Mouse (Mus musculus): ENCODE measurements around the gene Saa3.
"Not testable (repeated sequence)": the region's sequence is repeated elsewhere in the genome, so short reads cannot be mapped to it uniquely, and the experiment has no call there.

Gene Saa3

GRCm38 (mm10) chr7:46715600-46715999 is at the start of gene Saa3:
Saa3 (minus strand) TSS chr7:46715700.
- in situ Hi-C loops (cut with MboI; ENCODE audit: unreplicated experiment in 2 of 2), result loop anchor here in 1 of 2 experiments (10.0 to 25.0 kb wide), 2 partner anchors 51 to 428 kb away; no protein-coding TSS in a partner anchor

GRCm38 (mm10) chr7:46764672-46765071 is 49.2 kb upstream of the Saa3 start:
- in situ Hi-C loops (cut with MboI; ENCODE audit: unreplicated experiment in 2 of 2), result loop anchor here (5.0 to 25.0 kb wide), 3 partner anchors 52 to 677 kb away; partner anchors contain the start of gene Saal1 (in 1 of the 2)

- in situ Hi-C loops (cut with MboI; ENCODE audit: unreplicated experiment in 2 of 2), result loop anchor here (10.0 to 25.0 kb wide), 2 partner anchors 488 to 675 kb away; no protein-coding TSS in a partner anchor
These were observed 47.1 kb upstream of the Saa3 start for GRCm38 (mm10) chr7:46762601-46763000.

- in situ Hi-C loops (cut with MboI; ENCODE audit: unreplicated experiment in 2 of 2), result loop anchor here (10.0 to 25.0 kb wide), 2 partner anchors 486 to 674 kb away; no protein-coding TSS in a partner anchor
These were observed 45.7 kb upstream of the Saa3 start for GRCm38 (mm10) chr7:46761049-46761795.

- in situ Hi-C loops (cut with MboI; ENCODE audit: unreplicated experiment in 2 of 2), result loop anchor here in 1 of 2 experiments (25.0 kb wide), 1 partner anchor 664 kb away; no protein-coding TSS in a partner anchor
These were observed 36.0 kb upstream of the Saa3 start, which contains the start of gene Saa2 for GRCm38 (mm10) chr7:46751490-46751889. Saa2 (plus strand) TSS chr7:46751790.

GRCm38 (mm10) chr7:46748459-46748858 is 33.0 kb upstream of the Saa3 start:
- in situ Hi-C loops (cut with MboI; ENCODE audit: unreplicated experiment in 2 of 2), result no loop called here

GRCm38 (mm10) chr7:46746381-46746780 is 30.9 kb upstream of the Saa3 start:
- in situ Hi-C loops (cut with MboI; ENCODE audit: unreplicated experiment in 2 of 2), result no loop called here

GRCm38 (mm10) chr7:46745816-46746215 is 30.3 kb upstream of the Saa3 start:
- in situ Hi-C loops (cut with MboI; ENCODE audit: unreplicated experiment in 2 of 2), result no loop called here

GRCm38 (mm10) chr7:46742880-46743279 is 27.4 kb upstream of the Saa3 start, which contains the start of gene Saa1:
Saa1 (minus strand) TSS chr7:46742980.
- in situ Hi-C loops (cut with MboI; ENCODE audit: unreplicated experiment in 2 of 2), result not testable (repeated sequence)

- in situ Hi-C loops (cut with MboI; ENCODE audit: unreplicated experiment in 2 of 2), result not testable (repeated sequence)
These were observed 24.5 kb upstream of the Saa3 start for GRCm38 (mm10) chr7:46740041-46740440.

- in situ Hi-C loops (cut with MboI; ENCODE audit: unreplicated experiment in 2 of 2), result no loop called here
These were observed 23.3 kb upstream of the Saa3 start for GRCm38 (mm10) chr7:46738561-46739460.

GRCm38 (mm10) chr7:46734983-46735382 is 19.5 kb upstream of the Saa3 start:
- in situ Hi-C loops (cut with MboI; ENCODE audit: unreplicated experiment in 2 of 2), result no loop called here

GRCm38 (mm10) chr7:46732458-46732857 is 17.0 kb upstream of the Saa3 start, which contains the start of gene Saa4:
Saa4 (minus strand) TSS chr7:46732603.
- in situ Hi-C loops (cut with MboI; ENCODE audit: unreplicated experiment in 2 of 2), result no loop called here

GRCm38 (mm10) chr7:46727584-46727983 is 12.1 kb upstream of the Saa3 start:
- in situ Hi-C loops (cut with MboI; ENCODE audit: unreplicated experiment in 2 of 2), result no loop called here

- in situ Hi-C loops (cut with MboI; ENCODE audit: unreplicated experiment in 2 of 2), result loop anchor here in 1 of 2 experiments (25.0 kb wide), 1 partner anchor 437 kb away; no protein-coding TSS in a partner anchor
These were observed 8.9 kb upstream of the Saa3 start for GRCm38 (mm10) chr7:46724396-46724795.

- in situ Hi-C loops (cut with MboI; ENCODE audit: unreplicated experiment in 2 of 2), result loop anchor here in 1 of 2 experiments (25.0 kb wide), 1 partner anchor 437 kb away; no protein-coding TSS in a partner anchor
These were observed 8.3 kb upstream of the Saa3 start for GRCm38 (mm10) chr7:46723849-46724248.

- in situ Hi-C loops (cut with MboI; ENCODE audit: unreplicated experiment in 2 of 2), result loop anchor here in 1 of 2 experiments (25.0 kb wide), 1 partner anchor 436 kb away; no protein-coding TSS in a partner anchor
These were observed 7.9 kb upstream of the Saa3 start for GRCm38 (mm10) chr7:46723354-46723753.

- in situ Hi-C loops (cut with MboI; ENCODE audit: unreplicated experiment in 2 of 2), result loop anchor here in 1 of 2 experiments (25.0 kb wide), 1 partner anchor 433 kb away; no protein-coding TSS in a partner anchor
These were observed 5.0 kb upstream of the Saa3 start for GRCm38 (mm10) chr7:46720460-46720859.

GRCm38 (mm10) chr7:46719526-46719925 is 4.0 kb upstream of the Saa3 start:
- in situ Hi-C loops (cut with MboI; ENCODE audit: unreplicated experiment in 2 of 2), result loop anchor here in 1 of 2 experiments (10.0 to 25.0 kb wide), 2 partner anchors 55 to 432 kb away; no protein-coding TSS in a partner anchor

GRCm38 (mm10) chr7:46718591-46719270 is 3.2 kb upstream of the Saa3 start:
- in situ Hi-C loops (cut with MboI; ENCODE audit: unreplicated experiment in 2 of 2), result loop anchor here in 1 of 2 experiments (10.0 to 25.0 kb wide), 2 partner anchors 54 to 431 kb away; no protein-coding TSS in a partner anchor
